Mouse (Mus musculus) limb, embryonic 12.5 days (tissue): ENCODE measurements at regions not wholly inside any gene's neighbourhood (a gene's known extent, or its start where the extent isn't known, plus 50 kb on each side); places are given as distances from the start of the nearest gene placed in this dataset.
"Not testable (repeated sequence)": the region's sequence is repeated elsewhere in the genome, so short reads cannot be mapped to it uniquely, and the experiment has no call there.

Experiments used
- ATAC-seq: fragments of 200-750 bp; cut with Nextera tagmentation; 2 replicates; pipeline ENCODE4 v1.8.0; 2017; ENCODE audit warnings: low read depth, moderate TSS enrichment; ENCODE audit not compliant: insufficient number of reproducible peaks, insufficient read depth, low FRiP score, low TSS enrichment
- H3K27ac ChIP-seq: fragments of 300-500 bp; sonication (generic); 2 replicates; pipeline ENCODE4 v1.5.1; 2016; ENCODE audit warnings: mild to moderate bottlenecking, moderate library complexity
- H3K27me3 ChIP-seq: fragments of 300-500 bp; sonication (generic); 2 replicates; pipeline ENCODE4 v1.6.1; 2016; ENCODE audit warnings: mild to moderate bottlenecking, moderate library complexity
- H3K36me3 ChIP-seq: fragments of 300-500 bp; sonication (generic); 2 replicates; pipeline ENCODE4 v1.6.1; 2016; ENCODE audit warnings: mild to moderate bottlenecking, moderate library complexity
- H3K4me1 ChIP-seq: fragments of 300-500 bp; sonication (generic); replicated peaks from 2 replicates; pipeline ENCODE4 v1.6.1; 2016
- H3K4me2 ChIP-seq: fragments of 300-500 bp; sonication (generic); 2 replicates; pipeline ENCODE4 v1.6.1; 2016; ENCODE audit warnings: mild to moderate bottlenecking, moderate library complexity
- H3K4me3 ChIP-seq: fragments of 300-500 bp; sonication (generic); replicated peaks from 2 replicates; pipeline ENCODE4 v1.5.1; 2016; ENCODE audit warnings: mild to moderate bottlenecking
- H3K9ac ChIP-seq: fragments of 300-500 bp; sonication (generic); replicated peaks from 2 replicates; pipeline ENCODE4 v1.6.1; 2016; ENCODE audit warnings: mild to moderate bottlenecking, moderate library complexity
- H3K9me3 ChIP-seq: fragments of 300-500 bp; sonication (generic); 2 replicates; pipeline ENCODE4 v1.6.1; 2016; ENCODE audit warnings: mild to moderate bottlenecking, moderate library complexity
- WGBS: fragments of 180-500 bp; shearing (Covaris S2); methylation state at CpG from one replicate; pipeline ENCODE4 v1.1.7; 2016; 5-methylcytosine and 5-hydroxymethylcytosine counted together

GRCm38 (mm10) chr2:147963284-147963683, 83.5 kb downstream of the Foxa2 start:
- not testable (repeated sequence) for H3K4me1 ChIP-seq, H3K4me2 ChIP-seq, H3K27ac ChIP-seq, H3K9ac ChIP-seq, H3K4me3 ChIP-seq, H3K36me3 ChIP-seq, H3K27me3 ChIP-seq, H3K9me3 ChIP-seq, ATAC-seq
- WGBS, result 91% methylated on average over 1 of the region's 1 CpGs

GRCm38 (mm10) chr2:147961633-147962032, 85.1 kb downstream of the Foxa2 start:
- Histone ChIP-seq H3K36me3 (no peaks in the 10 kb centered on the region), H3K4me3 (no peak overlapping the region), H3K27ac (no peak overlapping the region), H3K9me3 (no peaks in the 10 kb centered on the region), H3K27me3 (no peaks in the 10 kb centered on the region), H3K9ac (no peak overlapping the region), H3K4me2 (no peak overlapping the region), H3K4me1 (no peaks in the 10 kb centered on the region)
- WGBS, result 42% methylated on average over 6 of the region's 6 CpGs
- no peak for ATAC-seq

DNA sequence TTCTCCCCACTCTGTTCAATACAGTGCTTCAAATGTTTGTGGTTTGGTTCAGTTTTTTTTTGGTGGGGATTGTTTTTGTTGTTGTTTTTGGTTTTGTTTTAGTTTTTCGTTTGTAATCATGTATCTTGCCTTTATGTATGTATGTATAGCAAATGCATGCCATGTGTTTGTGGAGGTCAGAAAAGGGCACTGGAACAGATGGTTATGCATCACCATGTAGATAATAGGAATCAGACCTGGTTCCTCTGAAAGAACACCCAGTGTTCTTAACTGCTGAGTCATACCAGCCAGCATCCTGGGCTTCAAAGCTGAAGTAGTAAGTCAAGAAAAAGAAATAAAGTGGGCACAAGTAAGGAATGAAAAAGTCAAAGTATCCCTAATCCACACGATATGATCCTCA, 92.6 kb downstream of the Foxa2 start:
- WGBS, result 64% methylated on average over 2 of the region's 2 CpGs
- Histone ChIP-seq H3K4me2 (no peak overlapping the region), H3K27me3 (no peaks in the 10 kb centered on the region), H3K9ac (no peak overlapping the region), H3K27ac (no peak overlapping the region), H3K9me3 (no peaks in the 10 kb centered on the region), H3K4me1 (no peaks in the 10 kb centered on the region), H3K4me3 (no peak overlapping the region), H3K36me3 (no peaks in the 10 kb centered on the region)
- no peak for ATAC-seq

GRCm38 (mm10) chr2:147951233-147951632, 95.5 kb downstream of the Foxa2 start:
- no peak overlapping the region for H3K4me3 ChIP-seq
- H3K27me3 ChIP-seq, result no peaks in the 10 kb centered on the region
- H3K36me3 ChIP-seq, result no peaks in the 10 kb centered on the region
- no peak overlapping the region for H3K4me2 ChIP-seq
- 92% methylated on average over 5 of the region's 5 CpGs for WGBS
- no peak overlapping the region for H3K27ac ChIP-seq
- no peaks in the 10 kb centered on the region for H3K4me1 ChIP-seq
- ATAC-seq, result no peak
- H3K9ac ChIP-seq, result no peak overlapping the region
- no peaks in the 10 kb centered on the region for H3K9me3 ChIP-seq

DNA sequence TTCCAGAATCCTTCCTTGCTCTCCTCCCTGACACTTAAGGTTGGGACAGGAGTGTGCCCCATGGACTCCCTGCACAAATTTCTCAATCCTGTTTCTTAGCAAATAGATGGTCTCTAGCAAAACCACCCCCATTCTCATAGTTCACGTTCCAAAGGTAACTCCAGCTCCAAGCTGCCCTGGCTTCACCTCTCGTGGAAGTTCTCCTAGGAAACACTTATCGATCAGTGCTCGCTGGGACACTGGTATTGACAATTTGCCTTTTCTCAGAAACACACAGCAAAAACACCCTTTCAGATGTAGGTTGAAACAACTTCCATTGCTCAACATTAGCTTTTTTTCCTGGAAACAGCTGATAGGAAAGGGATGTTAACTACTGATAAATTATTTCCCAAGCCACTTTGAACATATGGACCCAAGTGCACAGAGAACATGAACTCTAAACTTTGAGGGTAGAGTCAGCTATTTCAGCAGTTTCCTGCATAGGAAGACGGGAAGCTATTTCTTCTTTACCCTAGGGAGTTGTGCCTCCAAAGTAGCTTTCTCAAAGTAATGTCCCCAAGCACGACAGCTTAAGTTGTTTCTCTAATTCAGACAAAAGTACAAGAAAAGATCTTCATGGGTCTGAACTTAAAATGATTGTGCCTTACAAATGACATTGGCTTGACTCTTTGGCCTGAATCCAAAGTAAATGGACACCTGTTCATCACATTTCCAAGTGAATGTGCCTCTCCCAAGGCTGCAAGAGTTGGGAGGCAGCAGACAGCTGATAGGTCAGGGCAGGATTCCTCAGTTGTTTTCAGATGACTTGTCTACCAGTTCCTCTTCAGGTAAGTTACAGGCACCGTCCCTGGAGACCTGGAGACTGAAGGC, 102.4 kb downstream of the Foxa2 start:
- WGBS, result 81% methylated on average over 7 of the region's 7 CpGs
- ATAC-seq, result no peak
- H3K9ac ChIP-seq, result no peak overlapping the region
- H3K4me1 ChIP-seq, result no peaks in the 10 kb centered on the region
- H3K27me3 ChIP-seq, result no peaks in the 10 kb centered on the region
- no peaks in the 10 kb centered on the region for H3K9me3 ChIP-seq
- H3K4me3 ChIP-seq, result no peak overlapping the region
- H3K36me3 ChIP-seq, result no peaks in the 10 kb centered on the region
- no peak overlapping the region for H3K27ac ChIP-seq
- H3K4me2 ChIP-seq, result no peak overlapping the region

DNA sequence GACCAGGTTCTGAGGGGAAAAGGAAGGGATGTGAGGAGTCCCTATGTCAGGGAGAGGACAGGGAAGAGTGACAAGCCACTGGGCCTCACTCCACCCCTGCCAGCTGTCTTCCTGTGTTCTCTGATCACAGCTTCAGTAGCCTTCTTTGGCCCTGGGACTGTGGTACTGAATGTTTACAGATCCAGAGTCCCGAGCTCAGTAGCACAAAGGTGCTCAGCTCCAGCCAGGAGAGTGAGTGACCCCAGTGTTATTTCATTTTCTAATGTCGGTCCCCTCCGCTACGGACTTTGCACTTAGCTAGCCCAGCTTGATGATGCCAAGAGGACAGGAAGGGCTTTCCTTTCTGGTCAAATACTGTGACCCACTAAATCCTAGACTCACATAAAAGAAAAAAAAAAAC, 104.2 kb downstream of the Foxa2 start:
- no peak for ATAC-seq
- no peak overlapping the region for H3K4me2 ChIP-seq

GRCm38 (mm10) chr2:147941319-147941718, 105.5 kb downstream of the Foxa2 start:
- ATAC-seq, result no peak
- Histone ChIP-seq H3K4me2 (no peak overlapping the region), H3K4me1 (no peaks in the 10 kb centered on the region), H3K9me3 (no peaks in the 10 kb centered on the region; the same call in 1 of the 2 replicates), H3K9ac (no peak overlapping the region), H3K27ac (no peak overlapping the region), H3K4me3 (no peak overlapping the region), H3K36me3 (no peaks in the 10 kb centered on the region), H3K27me3 (no peaks in the 10 kb centered on the region)
- 30% methylated on average over 4 of the region's 4 CpGs for WGBS

More for the DNA sequence above, 104.2 kb downstream of the Foxa2 start:
- Histone ChIP-seq H3K4me1 (no peaks in the 10 kb centered on the region), H3K27me3 (no peaks in the 10 kb centered on the region), H3K9me3 (no peaks in the 10 kb centered on the region), H3K9ac (no peak overlapping the region), H3K36me3 (no peaks in the 10 kb centered on the region), H3K4me3 (no peak overlapping the region), H3K27ac (no peak overlapping the region)
- WGBS, result 75% methylated on average over 4 of the region's 4 CpGs

DNA sequence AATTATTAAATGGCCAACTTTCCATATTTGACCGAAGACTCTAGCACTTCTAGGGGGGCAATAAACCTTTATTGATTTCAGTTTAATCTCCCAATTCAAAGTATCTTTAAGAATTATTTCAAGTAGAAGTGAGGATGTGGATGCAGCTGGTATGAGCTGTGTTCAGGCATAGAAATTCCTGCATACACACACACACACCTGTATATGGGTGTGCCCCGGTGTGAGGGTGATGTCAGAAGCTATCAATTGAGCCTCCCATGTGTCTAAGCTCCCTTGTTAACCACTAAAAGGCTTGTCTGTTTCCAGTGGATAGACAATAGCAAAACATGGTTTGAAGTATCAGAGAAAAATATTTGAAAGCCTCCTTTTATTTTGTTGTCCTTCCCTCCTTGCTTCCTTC, 114.3 kb downstream of the Foxa2 start:
- H3K27ac ChIP-seq, result no peak overlapping the region
- H3K9ac ChIP-seq, result no peak overlapping the region
- H3K27me3 ChIP-seq, result no peaks in the 10 kb centered on the region
- no peaks in the 10 kb centered on the region for H3K36me3 ChIP-seq
- H3K4me2 ChIP-seq, result no peak overlapping the region
- 88% methylated on average over 2 of the region's 2 CpGs for WGBS
- no peaks in the 10 kb centered on the region; the same call in 1 of the 2 replicates for H3K9me3 ChIP-seq
- no peak overlapping the region for H3K4me3 ChIP-seq
- no peak for ATAC-seq
- H3K4me1 ChIP-seq, result peaks cover 8% of the 10 kb centered on the region

DNA sequence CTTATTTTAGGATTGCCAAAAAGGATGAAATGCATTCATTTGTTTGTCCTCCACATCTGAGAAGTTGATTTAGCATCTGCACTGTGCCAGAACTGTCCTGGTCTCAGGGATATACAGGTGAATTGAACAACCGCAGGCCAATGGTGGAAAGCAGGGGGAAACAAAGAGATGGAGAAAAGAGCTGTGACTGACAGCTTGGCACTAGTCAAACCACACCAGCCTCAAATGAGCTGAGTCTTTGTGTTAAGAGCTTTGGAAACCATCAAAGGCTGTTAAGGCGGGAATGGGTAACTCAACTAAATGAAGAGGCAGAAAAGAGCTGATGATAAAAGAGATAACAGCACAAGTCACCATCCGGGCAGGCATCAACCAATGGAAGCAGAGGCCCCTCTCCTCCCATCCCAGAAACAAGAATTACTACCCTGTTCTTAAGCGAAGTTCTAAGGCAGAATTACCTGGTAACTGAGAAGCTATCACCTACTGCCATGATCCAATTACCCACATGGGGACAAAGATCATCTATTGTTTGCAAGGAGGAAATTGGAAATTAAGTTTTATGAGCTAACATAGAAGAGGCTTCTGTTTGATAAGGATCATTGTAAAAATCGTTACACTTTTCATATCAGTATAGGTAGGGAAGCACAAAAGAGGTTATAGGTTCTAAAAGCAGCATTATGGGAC, 117.6 kb downstream of the Foxa2 start:
- peaks cover 8% of the 10 kb centered on the region for H3K4me1 ChIP-seq
- no peak for ATAC-seq
- H3K9ac ChIP-seq, result no peak overlapping the region
- H3K9me3 ChIP-seq, result no peaks in the 10 kb centered on the region
- H3K27me3 ChIP-seq, result no peaks in the 10 kb centered on the region
- no peak overlapping the region for H3K27ac ChIP-seq
- H3K36me3 ChIP-seq, result no peaks in the 10 kb centered on the region
- H3K4me2 ChIP-seq, result no peak overlapping the region
- 55% methylated on average over 5 of the region's 5 CpGs for WGBS
- H3K4me3 ChIP-seq, result no peak overlapping the region

GRCm38 (mm10) chr2:147927792-147928670, 118.7 kb downstream of the Foxa2 start:
- no peak for ATAC-seq
- Histone ChIP-seq H3K36me3 (no peaks in the 10 kb centered on the region), H3K4me1 (peaks cover 8% of the 10 kb centered on the region), H3K4me2 (no peak overlapping the region), H3K9ac (no peak overlapping the region), H3K27ac (no peak overlapping the region), H3K9me3 (no peaks in the 10 kb centered on the region), H3K4me3 (no peak overlapping the region), H3K27me3 (no peaks in the 10 kb centered on the region)
- 21% methylated on average over 10 of the region's 10 CpGs for WGBS

DNA sequence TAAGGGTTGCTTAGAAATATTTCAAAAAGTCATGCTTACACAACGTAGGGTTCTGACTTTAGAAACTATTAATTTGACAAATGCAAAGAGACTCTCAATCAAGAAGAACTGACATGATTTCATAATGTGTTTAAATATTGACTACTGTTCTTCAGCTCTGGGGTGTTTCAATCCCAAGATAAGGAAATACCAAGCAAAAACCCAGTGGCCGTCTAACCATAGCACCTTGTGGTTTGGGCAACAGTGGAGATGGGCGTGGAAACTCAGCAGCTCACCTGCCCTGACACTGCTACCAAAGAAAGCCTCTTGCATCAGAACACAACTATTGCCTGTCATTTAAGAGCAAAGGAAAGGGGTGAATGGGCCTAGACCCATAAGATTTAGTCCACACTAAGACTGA, 119.9 kb downstream of the Foxa2 start:
- no peaks in the 10 kb centered on the region for H3K9me3 ChIP-seq
- no peaks in the 10 kb centered on the region for H3K36me3 ChIP-seq
- no peak for ATAC-seq
- peaks cover 8% of the 10 kb centered on the region for H3K4me1 ChIP-seq
- H3K27ac ChIP-seq, result no peak overlapping the region
- WGBS, result 87% methylated on average over 3 of the region's 3 CpGs
- H3K4me3 ChIP-seq, result no peak overlapping the region
- no peak overlapping the region for H3K4me2 ChIP-seq
- H3K9ac ChIP-seq, result no peak overlapping the region
- no peaks in the 10 kb centered on the region for H3K27me3 ChIP-seq
